Mouse (Mus musculus): ENCODE results near the gene Fam136a.

Gene Fam136a

DNA sequence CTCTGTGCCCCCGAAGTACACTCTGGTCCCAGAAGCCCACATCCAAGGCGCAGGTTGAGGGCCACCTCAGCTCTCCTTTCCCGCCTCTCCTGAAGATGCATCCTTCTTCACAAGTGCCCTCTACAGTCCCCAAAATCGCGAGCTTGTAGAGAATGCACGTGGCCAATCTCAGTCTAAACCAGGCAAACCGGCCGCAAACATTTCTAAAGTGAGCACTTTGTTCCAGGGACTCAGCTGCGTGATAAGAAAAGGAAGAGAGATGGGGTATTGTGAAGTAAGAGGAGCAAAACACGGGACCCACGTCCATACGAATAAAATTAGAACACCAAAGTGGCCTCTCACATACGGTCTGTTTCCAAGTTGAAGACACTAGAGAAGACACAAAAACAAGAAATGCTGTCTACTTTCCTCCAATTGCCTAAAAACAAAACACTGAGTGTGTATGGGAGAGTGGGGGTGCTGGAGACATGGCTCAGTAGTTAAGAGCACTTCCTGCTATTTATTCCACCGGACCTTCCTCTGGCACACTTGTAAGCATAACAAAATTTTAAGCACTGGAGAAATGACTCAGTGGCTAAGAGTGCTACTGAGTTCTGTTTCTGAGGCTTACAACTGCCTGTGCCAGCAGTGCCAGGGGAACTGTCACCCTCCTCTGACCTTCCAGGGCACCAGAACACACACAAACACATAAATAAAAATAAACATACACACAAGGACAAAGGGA lies 32.0 kb downstream of the Fam136a start:
- DNase-seq (ENCODE audit: low spot score in 2 of 2), result no peak

DNA sequence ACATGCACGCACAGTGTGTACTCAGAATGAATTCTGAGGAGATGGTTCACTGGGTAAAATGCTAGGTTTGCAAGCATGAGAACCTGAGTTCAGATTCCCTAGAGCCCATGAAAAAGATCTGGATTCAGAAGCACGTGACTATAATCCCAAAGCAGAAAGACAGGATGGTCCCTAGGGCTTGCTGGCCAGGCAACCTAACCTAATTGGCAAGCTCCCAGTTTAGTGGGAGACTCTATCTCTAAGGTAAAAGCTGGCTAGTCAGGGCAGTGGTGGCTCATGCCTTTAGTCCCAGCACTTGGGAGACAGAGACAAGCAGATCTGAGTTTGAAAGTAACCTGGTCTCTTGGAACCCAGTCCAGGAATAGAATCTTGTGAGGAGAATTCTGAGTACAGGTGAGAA lies 33.5 kb downstream of the Fam136a start:
- no peak for DNase-seq (ENCODE audit: low spot score in 2 of 2)

DNA sequence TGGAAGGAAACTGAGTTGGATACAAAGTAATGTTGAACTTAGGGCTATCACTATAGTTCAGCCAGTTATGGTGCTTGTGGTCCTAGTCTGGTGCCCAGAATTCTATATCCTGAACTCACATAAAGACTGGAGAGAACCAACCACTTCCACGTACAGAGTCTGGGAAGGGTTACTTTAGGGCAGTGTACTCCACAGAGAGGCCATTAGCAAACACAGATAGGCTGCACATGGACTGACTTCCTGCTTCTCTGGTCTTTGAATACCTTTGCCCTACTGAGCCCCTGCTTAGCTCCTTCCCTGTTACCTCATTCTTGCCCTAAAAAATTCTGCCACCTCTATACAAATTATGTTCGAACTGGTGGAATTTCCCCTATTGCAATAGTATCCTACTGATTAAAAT lies 34.5 kb downstream of the Fam136a start:
- no peak for DNase-seq (ENCODE audit: low spot score in 2 of 2)

DNA sequence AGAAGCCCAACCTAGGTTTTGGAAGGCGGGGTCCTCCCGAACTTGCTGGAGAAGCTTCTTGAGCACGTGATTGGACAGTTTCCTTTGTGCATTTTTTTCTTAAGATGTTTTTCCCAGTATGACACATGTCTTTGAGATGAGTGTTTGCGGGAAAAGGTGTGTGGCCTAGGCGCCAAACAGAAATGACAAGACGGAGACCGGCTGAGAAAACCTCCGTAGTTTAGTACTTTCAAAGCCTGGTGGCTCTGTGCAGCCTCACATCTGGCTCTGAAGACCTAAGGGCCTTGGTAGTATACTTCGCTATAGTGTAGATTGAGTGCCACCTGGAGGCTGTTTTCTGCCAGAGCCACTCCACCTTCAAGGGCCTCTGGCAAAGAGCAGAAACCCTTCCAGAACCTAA lies 35.5 kb downstream of the Fam136a start:
- DNase-seq (ENCODE audit: low spot score in 2 of 2), result peak; percentile 77 to 82

DNA sequence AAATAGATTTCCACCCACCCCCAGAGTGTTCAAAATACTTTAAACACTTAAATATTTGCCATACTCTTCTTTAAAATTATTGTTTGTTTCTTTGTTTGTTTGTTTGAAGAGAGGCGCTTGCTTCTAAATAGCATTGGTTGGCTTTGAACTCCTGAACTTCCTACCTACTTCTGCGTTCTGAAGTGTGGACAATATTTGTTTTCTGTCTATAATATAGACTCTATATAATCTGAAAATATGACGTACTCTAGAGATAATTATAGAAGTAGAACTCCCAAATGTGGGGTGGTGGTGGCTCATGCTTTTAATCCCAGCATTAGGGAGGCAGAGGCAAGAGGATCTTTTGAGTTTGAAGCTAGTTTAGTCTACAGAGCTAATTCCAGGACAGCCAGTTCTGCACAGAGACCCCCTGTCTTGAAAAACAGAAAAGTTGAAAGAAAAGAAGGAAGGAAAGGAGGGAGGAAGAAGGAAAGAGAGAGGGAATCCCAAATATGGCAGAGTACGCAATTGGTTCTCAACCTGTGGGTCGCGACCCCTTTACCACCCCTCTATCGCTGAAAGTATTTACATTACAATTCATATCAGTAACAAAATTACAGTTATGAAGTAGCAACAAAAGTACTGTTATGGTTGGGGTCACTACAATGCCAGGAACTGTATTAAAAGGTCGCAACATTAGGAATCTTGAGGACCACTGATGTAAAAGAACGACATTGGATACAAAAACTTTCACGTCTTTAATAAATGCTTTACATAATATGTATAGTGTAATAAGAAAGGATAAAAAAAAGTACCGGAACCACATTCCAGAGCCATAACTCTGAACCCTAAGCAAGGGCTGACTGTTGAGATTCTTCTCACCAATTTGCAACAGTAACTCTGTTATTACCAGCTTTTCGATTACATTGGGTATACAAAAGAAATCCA lies 37.5 kb downstream of the Fam136a start:
- no peak for DNase-seq (ENCODE audit: low spot score in 2 of 2)

DNA sequence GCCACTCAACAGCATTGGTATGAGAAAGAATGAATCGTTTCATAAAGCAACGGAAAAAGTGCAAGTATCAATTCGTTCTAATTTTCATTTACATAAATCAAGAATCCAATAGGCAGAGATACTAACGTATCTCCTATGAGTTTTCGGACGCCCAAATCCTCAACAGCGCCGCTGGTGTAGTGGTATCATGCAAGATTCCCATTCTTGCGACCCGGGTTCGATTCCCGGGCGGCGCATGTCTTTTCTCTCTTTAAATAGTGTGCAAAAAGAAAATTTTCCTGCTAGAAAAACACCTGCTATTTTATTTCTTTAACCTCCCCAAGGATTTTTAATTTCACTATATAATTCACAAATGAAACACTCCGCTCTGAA lies 38.3 kb downstream of the Fam136a start:
- peak in 1 of 2 experiments; percentile 79 for DNase-seq (ENCODE audit: low spot score in 2 of 2)

DNA sequence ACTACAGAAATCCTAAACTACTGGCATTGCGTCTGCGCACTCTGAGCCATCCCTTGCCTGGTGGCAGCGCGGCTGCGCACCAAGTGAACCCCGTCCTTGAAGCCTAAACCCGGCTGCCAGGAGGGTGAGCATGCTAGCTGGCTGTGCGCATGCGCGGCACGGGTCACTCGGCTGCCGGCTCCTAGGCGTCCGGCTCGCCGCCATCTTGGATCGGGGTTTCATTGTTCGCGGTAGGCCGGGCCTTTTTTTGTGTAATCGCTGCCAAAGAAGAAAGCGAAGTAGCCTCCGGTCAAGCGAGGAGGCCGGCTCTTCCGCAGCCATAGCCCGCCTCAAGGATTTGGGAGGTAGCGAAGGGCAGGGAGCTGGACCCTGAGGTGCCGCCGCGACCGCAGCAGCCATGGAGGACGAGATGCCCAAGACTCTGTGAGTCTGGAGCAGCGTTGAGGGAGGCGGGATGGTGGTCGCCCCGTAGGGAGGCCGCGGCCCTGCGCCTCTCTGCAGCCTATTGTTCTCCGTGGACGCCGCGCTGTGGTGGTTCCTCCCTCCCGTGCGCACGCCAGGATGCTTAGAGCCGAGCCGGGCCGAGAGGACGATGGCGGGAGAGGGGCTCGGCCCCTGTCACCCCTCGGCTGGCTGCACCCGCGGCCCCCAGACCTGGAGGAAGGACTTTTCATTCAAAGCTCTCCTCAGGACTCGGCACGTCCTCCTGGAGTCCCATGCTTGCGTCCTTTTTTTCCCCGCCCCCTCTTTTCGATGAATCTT lies 38.8 kb downstream of the Fam136a start, which contains the start of gene Tia1:
Tia1 (plus strand) TSS at position 120 of the 762 bp plus-strand sequence.
- DNase-seq (ENCODE audit: low spot score in 2 of 2), result peak; percentile 97

DNA sequence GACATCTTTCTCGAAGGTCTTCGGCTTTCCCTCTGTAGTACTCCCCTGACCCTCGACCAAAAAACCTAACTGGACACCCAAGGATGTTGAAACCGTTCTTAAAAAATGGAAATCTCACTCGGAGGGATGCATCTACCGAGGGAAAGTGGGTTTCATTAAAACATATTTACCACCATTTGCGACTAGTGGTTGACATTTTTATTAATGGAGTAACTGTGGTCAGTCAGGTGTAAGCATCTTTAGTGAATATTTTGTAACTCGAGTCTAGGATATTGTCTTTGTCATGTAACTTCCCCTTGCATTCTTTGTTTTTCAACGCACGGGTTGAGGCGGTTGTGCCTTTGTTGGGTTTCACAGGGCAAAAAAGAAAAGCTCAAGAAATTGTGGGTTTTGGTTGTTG lies 39.5 kb downstream of the Fam136a start:
- DNase-seq (ENCODE audit: low spot score in 2 of 2), result no peak

DNA sequence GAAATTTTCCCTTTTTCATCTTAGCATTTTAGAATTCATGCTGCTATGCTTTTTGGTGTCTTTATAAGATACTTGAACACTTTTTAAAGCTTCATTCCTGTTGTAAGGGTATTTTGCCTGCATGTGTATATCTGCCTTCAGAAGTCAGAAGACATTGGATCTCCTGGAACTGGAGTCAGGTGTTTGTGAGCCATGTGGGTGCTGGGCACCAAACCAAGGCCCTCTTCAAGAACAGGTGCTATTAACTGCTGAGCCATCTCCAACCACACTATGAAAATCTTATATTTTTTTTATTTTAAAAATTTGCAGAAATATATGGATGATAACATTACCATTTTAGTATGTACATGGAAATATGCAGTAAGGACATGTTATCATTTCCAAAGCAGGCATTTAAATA lies 40.9 kb downstream of the Fam136a start:
- DNase-seq (ENCODE audit: low spot score in 2 of 2), result no peak

DNA sequence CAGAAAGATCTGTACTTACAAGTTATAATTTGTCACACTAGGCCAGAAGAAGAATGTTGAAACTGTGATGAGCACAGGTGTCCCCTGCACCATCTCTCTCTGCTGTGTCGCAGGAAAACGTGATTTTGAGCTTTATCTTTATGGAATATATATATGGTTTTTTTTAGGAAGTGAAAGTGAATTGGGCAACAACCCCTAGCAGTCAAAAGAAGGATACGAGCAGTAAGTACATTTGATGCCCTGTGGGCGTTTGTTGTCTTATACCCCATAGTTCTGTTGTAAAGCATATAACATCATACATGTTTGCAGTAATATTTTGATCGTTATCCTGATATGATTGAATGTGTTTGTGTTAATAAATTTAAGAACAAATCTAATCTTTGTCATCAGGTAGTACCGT lies 53.3 kb downstream of the Fam136a start:
- no peak for DNase-seq (ENCODE audit: low spot score in 2 of 2)

DNA sequence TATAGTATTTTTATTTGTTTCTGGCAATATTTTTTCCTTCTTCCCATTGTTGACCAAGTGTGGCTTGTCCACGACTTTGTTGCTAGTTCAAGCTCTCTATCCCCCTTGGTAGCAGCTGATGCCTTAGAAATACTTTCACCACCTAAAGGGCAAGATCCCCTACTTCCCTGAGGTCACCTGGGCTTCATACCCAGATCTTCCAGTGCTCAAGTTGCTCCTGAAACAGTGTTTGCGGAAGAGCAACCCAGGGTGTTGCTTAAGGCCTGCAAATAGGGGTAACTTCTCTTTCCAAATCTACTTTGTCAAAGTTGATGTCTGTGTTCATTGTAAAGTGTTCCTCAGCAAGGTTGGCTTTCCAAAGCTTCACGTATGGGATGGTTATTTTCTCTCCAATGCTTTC lies 53.8 kb downstream of the Fam136a start:
- no peak for DNase-seq (ENCODE audit: low spot score in 2 of 2)
